Mouse (Mus musculus): ENCODE measurements around the gene Glod4. TPM values are rescaled to one million over a fixed set of nuclear protein-coding genes. Genes with fewer than 3 reads are reported as not detected.

The Glod4 gene
- total and polyA plus RNA-seq, 3 experiments, result 121 to 190 (median 161) TPM

- TF ChIP-seq POLR2AphosphoS2 (IDR thresholded peaks at IDR 0.05; ENCODE audit: low read depth, low read length) (no peak), ZMIZ1 (IDR thresholded peaks at IDR 0.05; ENCODE audit: low read depth, low read length) (no peak)
These were observed 24.0 kb upstream of the Glod4 start (continued) for GRCm38 (mm10) chr11:76267550-76267949.

GRCm38 (mm10) chr11:76262611-76263351, 19.3 kb upstream of the Glod4 start:
- in situ Hi-C loops (cut with MboI; ENCODE audit: low pct_ligation_motif_present, low pct_unique_long_range_greater_than_20kb, low sequenced_read_pairs) (no loop called here), dilution Hi-C loops (cut with MboI; ENCODE audit: extremely low pct_ligation_motif_present, extremely low pct_unique_long_range_greater_than_20kb, low sequenced_read_pairs) (no loop called here)
- Histone ChIP-seq H3K79me2 (replicated peaks; ENCODE audit: control insufficient read depth, extremely low read depth, insufficient read depth, poor library complexity, severe bottlenecking) (no peaks in the 10 kb centered on the region), H3K4me2 (ENCODE audit: insufficient read depth, low read depth, poor library complexity, severe bottlenecking) (no peak overlapping the region), H3K9ac (ENCODE audit: insufficient read depth, low read depth) (no peak overlapping the region), H3K4me3 (replicated peaks in 1 of 3; ENCODE audit: low read depth in 2 of 3, low read length in 2 of 3, poor library complexity in 1 of 3) (no peak overlapping the region), H3K27me3 (replicated peaks) (no peaks in the 10 kb centered on the region), H3K36me3 (replicated peaks in 1 of 2; ENCODE audit: control insufficient read depth in 1 of 2, insufficient read depth in 1 of 2, low read length in 1 of 2) (peaks cover 0 to 33% of the 10 kb centered on the region in 2 experiments), H3K27ac (ENCODE audit: insufficient read depth, low read depth) (no peak overlapping the region), H3K4me1 (ENCODE audit: control insufficient read depth in 1 of 2, insufficient read depth in 2 of 2) (peaks cover 0 to 10% of the 10 kb centered on the region in 2 experiments; a peak in 2 of 4 replicates), H3K9me3 (replicated peaks; ENCODE audit: low read length) (no peaks in the 10 kb centered on the region)
- DNase-seq (ENCODE audit: extremely low read depth), result no peak
- no peak for TF ChIP-seq GABPA (IDR thresholded peaks at IDR 0.05; ENCODE audit: insufficient replicate concordance, low read depth, low read length)
- no peak for TF ChIP-seq PAX5 (IDR thresholded peaks at IDR 0.05; ENCODE audit: low read length)

GRCm38 (mm10) chr11:76261224-76261623, 17.7 kb upstream of the Glod4 start:
- Histone ChIP-seq H3K79me2 (replicated peaks; ENCODE audit: control insufficient read depth, extremely low read depth, insufficient read depth, poor library complexity, severe bottlenecking) (no peaks in the 10 kb centered on the region), H3K27ac (ENCODE audit: insufficient read depth, low read depth) (no peak overlapping the region), H3K4me3 (replicated peaks in 1 of 3; ENCODE audit: low read depth in 2 of 3, low read length in 2 of 3, poor library complexity in 1 of 3) (no peak overlapping the region), H3K4me2 (ENCODE audit: insufficient read depth, low read depth, poor library complexity, severe bottlenecking) (no peak overlapping the region), H3K9ac (ENCODE audit: insufficient read depth, low read depth) (no peak overlapping the region), H3K9me3 (replicated peaks; ENCODE audit: low read length) (no peaks in the 10 kb centered on the region), H3K36me3 (replicated peaks in 1 of 2; ENCODE audit: control insufficient read depth in 1 of 2, insufficient read depth in 1 of 2, low read length in 1 of 2) (peaks cover 0 to 39% of the 10 kb centered on the region in 2 experiments), H3K27me3 (replicated peaks) (no peaks in the 10 kb centered on the region), H3K4me1 (ENCODE audit: control insufficient read depth in 1 of 2, insufficient read depth in 2 of 2) (peaks cover 0 to 10% of the 10 kb centered on the region in 2 experiments; a peak in 2 of 4 replicates)
- no peak for TF ChIP-seq UBTF (IDR thresholded peaks at IDR 0.05; ENCODE audit: low read depth, low read length)
- no peak for TF ChIP-seq ZMIZ1 (IDR thresholded peaks at IDR 0.05; ENCODE audit: low read depth, low read length)
- no peak for TF ChIP-seq RAD21 (IDR thresholded peaks at IDR 0.05; ENCODE audit: low read depth, low read length)
- no peak for TF ChIP-seq RCOR1 (conservative IDR thresholded peaks at IDR 0.05; ENCODE audit: low read depth, low read length)
- no peak for TF ChIP-seq ETS1 (conservative IDR thresholded peaks at IDR 0.05; ENCODE audit: low read depth, low read length)
- no peak for TF ChIP-seq MAX (IDR thresholded peaks at IDR 0.05; ENCODE audit: low read length)
- no peak for TF ChIP-seq GABPA (IDR thresholded peaks at IDR 0.05; ENCODE audit: insufficient replicate concordance, low read depth, low read length)
- TF ChIP-seq POLR2A (IDR thresholded peaks at IDR 0.05; ENCODE audit: low read depth, low read length), result no peak
- no peak for TF ChIP-seq MYC (IDR thresholded peaks at IDR 0.05; ENCODE audit: low read depth, low read length)
- no peak for TF ChIP-seq E2F4 (IDR thresholded peaks at IDR 0.05; ENCODE audit: insufficient replicate concordance, low read depth, low read length)
- no peak for TF ChIP-seq USF2 (conservative IDR thresholded peaks at IDR 0.05; ENCODE audit: low read depth, low read length)
- TF ChIP-seq MEF2A (IDR thresholded peaks at IDR 0.05; ENCODE audit: borderline replicate concordance, low read depth, low read length), result no peak
- no peak for TF ChIP-seq MAFK (IDR thresholded peaks at IDR 0.05; ENCODE audit: insufficient replicate concordance, low read length)
- TF ChIP-seq USF1 (IDR thresholded peaks at IDR 0.05; ENCODE audit: low read depth, low read length), result no peak
- TF ChIP-seq JUND (conservative IDR thresholded peaks at IDR 0.05; ENCODE audit: low read depth, low read length), result no peak
- TF ChIP-seq NRF1 (IDR thresholded peaks at IDR 0.05; ENCODE audit: low read depth, low read length), result no peak
- no peak for TF ChIP-seq SIN3A (IDR thresholded peaks at IDR 0.05; ENCODE audit: low read length)
- no peak for DNase-seq (ENCODE audit: extremely low read depth)
- in situ Hi-C loops (cut with MboI; ENCODE audit: low pct_ligation_motif_present, low pct_unique_long_range_greater_than_20kb, low sequenced_read_pairs) (no loop called here), dilution Hi-C loops (cut with MboI; ENCODE audit: extremely low pct_ligation_motif_present, extremely low pct_unique_long_range_greater_than_20kb, low sequenced_read_pairs) (no loop called here)

Measured in CH12.LX (cell line).